20 mouse cellular contexts compared by ENCODE assay signal in the genomic region with DNA sequence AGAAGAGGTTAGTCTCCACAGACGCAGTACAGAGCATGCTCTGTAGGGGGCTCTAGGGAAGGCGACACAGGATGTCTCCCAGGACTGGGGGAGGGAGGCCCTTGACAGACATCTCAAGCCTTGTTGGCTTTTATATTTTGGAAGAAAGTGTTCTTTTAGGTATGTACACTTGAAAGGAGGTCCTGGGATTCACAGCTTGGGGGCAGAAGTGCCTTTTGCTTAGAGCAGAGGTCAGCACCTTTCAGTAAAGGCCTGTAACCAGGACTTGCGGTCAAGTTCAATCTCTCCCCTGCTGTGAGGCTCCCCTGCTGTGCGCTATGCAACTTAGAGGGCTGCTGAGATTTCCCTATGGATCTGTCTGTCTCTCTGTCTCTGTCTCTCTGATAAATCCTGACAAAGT. TPM values are rescaled to one million over a fixed set of nuclear protein-coding genes. Genes with fewer than 3 reads are reported as not detected.
DNase-seq lines count a peak whose midpoint lies in the region; ATAC-seq and TF ChIP-seq lines count a peak whose summit lies in the region.
"Had no signal": no experiment of that assay in that cellular context is flagged by ENCODE, and none has a peak within 500 bp of the region (broad histone marks: within the 10 kb centered on the region; RNA-seq: fewer than 3 reads in every experiment).

No protein-coding gene starts in this region.

- ATAC-seq in heart, embryonic 13.5 days (ENCODE audit: extremely low read depth, insufficient number of reproducible peaks, low FRiP score, low TSS enrichment): no peak
- no peak for ATAC-seq in liver, postnatal 0 days
- ATAC-seq: intestine, embryonic 15.5 days; midbrain, embryonic 15.5 days had no signal

- WGBS in heart, embryonic 13.5 days: 20% methylated on average over 4 of the region's 4 CpGs
- 40% methylated on average over 4 of the region's 4 CpGs for WGBS in liver, postnatal 0 days (ENCODE audit: insufficient replicate concordance)

- H3K27me3 ChIP-seq in heart, embryonic 13.5 days (replicated peaks): peaks cover 21% of the 10 kb centered on the region
- 0 out of 2 replicates have a peak, but pooled peaks cover 4% of the 10 kb centered on the region for H3K27me3 ChIP-seq in liver, postnatal 0 days (ENCODE audit: insufficient read depth, low read length)
- H3K27me3 ChIP-seq: intestine, embryonic 15.5 days had no signal

- H3K9me3 ChIP-seq in heart, embryonic 13.5 days: no peaks in the 10 kb centered on the region
- H3K9me3 ChIP-seq in liver, postnatal 0 days (ENCODE audit: low read length): no peaks in the 10 kb centered on the region
- H3K9me3 ChIP-seq: forebrain, embryonic 12.5 days; heart, embryonic 12.5 days; intestine, embryonic 15.5 days; midbrain, embryonic 15.5 days had no signal

- intact Hi-C loops in heart, postnatal 25 days (cut with DNase I): loop anchor here (10.0 kb wide), 2 partner anchors 861 to 1101 kb away; partner anchors contain the start of gene Spata31d1d

- no peak overlapping the region for H3K4me3 ChIP-seq in heart, embryonic 13.5 days
- H3K4me3 ChIP-seq in liver, postnatal 0 days (ENCODE audit: low read depth, low read length): no peak overlapping the region
- H3K4me3 ChIP-seq: forebrain, embryonic 12.5 days; heart, embryonic 12.5 days; intestine, embryonic 15.5 days; midbrain, embryonic 15.5 days had no signal

- peak overlapping the region; percentile 53 for H3K4me2 ChIP-seq in heart, embryonic 13.5 days
- H3K4me2 ChIP-seq in liver, postnatal 0 days (ENCODE audit: low read depth, low read length): no peak overlapping the region
- H3K4me2 ChIP-seq: forebrain, embryonic 12.5 days; hindbrain, embryonic 14.5 days; intestine, embryonic 15.5 days; midbrain, embryonic 15.5 days had no signal

- no peak for TF ChIP-seq EP300 in liver, postnatal 0 days (IDR thresholded peaks at IDR 0.05; ENCODE audit: low read depth)

- 0 out of 2 replicates have a peak, but pooled peaks have one; percentile 7 for TF ChIP-seq CTCF in liver, postnatal 0 days (IDR thresholded peaks at IDR 0.05; ENCODE audit: low read depth)

- H3K27ac ChIP-seq in heart, embryonic 13.5 days (replicated peaks): no peak overlapping the region
- H3K27ac ChIP-seq in liver, postnatal 0 days (ENCODE audit: low read depth): no peak overlapping the region
- H3K27ac ChIP-seq: forebrain, embryonic 12.5 days; hindbrain, embryonic 14.5 days; intestine, embryonic 15.5 days; midbrain, embryonic 15.5 days had no signal

- no peak for DNase-seq in heart, postnatal 25 days (ENCODE audit: low spot score)
- DNase-seq in liver, postnatal 0 days: no peak
- no peak for DNase-seq in liver
- peak; percentile 6 to 14 for DNase-seq in B cell, adult 2 months
- DNase-seq in ZHBTc4 (ENCODE audit: low read depth, low spot score): peak; percentile 93
- no peak for DNase-seq in neural tube, embryonic 10.5 days (ENCODE audit: extremely low spot score, low spot score)
- DNase-seq: gastrocnemius, postnatal 25 days; kidney, postnatal 14 days; layer of hippocampus, adult 9-11 months; lung, adult 2 months had no signal

- peaks cover 17% of the 10 kb centered on the region for H3K4me1 ChIP-seq in heart, embryonic 13.5 days
- H3K4me1 ChIP-seq in liver, postnatal 0 days (ENCODE audit: insufficient read depth): 0 out of 2 replicates have a peak, but pooled peaks cover 3% of the 10 kb centered on the region
- H3K4me1 ChIP-seq: intestine, embryonic 15.5 days; midbrain, embryonic 15.5 days had no signal

- H3K36me3 ChIP-seq in heart, embryonic 13.5 days: no peaks in the 10 kb centered on the region
- no peaks in the 10 kb centered on the region for H3K36me3 ChIP-seq in liver, postnatal 0 days (replicated peaks; ENCODE audit: insufficient read depth, low read length)
- H3K36me3 ChIP-seq: forebrain, embryonic 12.5 days; heart, embryonic 12.5 days; intestine, embryonic 15.5 days; midbrain, embryonic 15.5 days had no signal

- no peak overlapping the region for H3K9ac ChIP-seq in heart, embryonic 13.5 days
- no peak overlapping the region for H3K9ac ChIP-seq in liver, postnatal 0 days (replicated peaks)
- H3K9ac ChIP-seq: forebrain, embryonic 12.5 days; heart, embryonic 12.5 days; hindbrain, embryonic 14.5 days; intestine, embryonic 15.5 days; midbrain, embryonic 15.5 days had no signal

RNA-seq across cellular contexts. Expression of gene Slc28a3, which starts 23.2 kb away (rescaled TPM):
- polyA plus RNA-seq in heart, embryonic 13.5 days (2015; fragmentation: Nextera tagmentation; extraction: Ambion mirVana): not detected in 2 replicates
- total RNA-seq in heart, postnatal 25 days (2021): not detected
- not detected in 2 replicates for polyA plus RNA-seq in liver, postnatal 0 days (2015; fragmentation: Nextera tagmentation; extraction: Ambion mirVana)
- total RNA-seq: adrenal gland, adult 18-20 months; gastrocnemius, postnatal 25 days; liver, adult 2 months; megakaryocyte progenitor cell, adult 5-6 weeks had no signal
- polyA plus RNA-seq: C2C12; forebrain, embryonic 12.5 days; heart, embryonic 12.5 days; hindbrain, embryonic 14.5 days; liver, adult 2 months had no signal

Comparison
In these comparisons a context has a peak if more than half of its experiments do, and no peak if none do; other contexts are left out.
1. DNase-seq: peak in B cell, adult 2 months (2 of 2) and ZHBTc4 (single experiment); none in heart, postnatal 25 days (single experiment), liver, postnatal 0 days (single experiment), liver (single experiment) and neural tube, embryonic 10.5 days (single experiment).